Mouse (Mus musculus): ENCODE measurements around the gene Pde7b. TPM values are rescaled to one million over a fixed set of nuclear protein-coding genes. Genes with fewer than 3 reads are reported as not detected.

Gene Pde7b
- polyA plus RNA-seq, 1 experiment from 2014 or later = 4.5 TPM

GRCm38 (mm10) chr10:20479481-20479880 is 245.4 kb downstream of the Pde7b start:
- Histone ChIP-seq H3K27ac (ENCODE audit: low read length) (no peak overlapping the region), H3K4me2 (ENCODE audit: low read length) (no peak overlapping the region), H3K4me3 (replicated peaks; ENCODE audit: low read length) (no peak overlapping the region), H3K4me1 (replicated peaks; ENCODE audit: control insufficient read depth, insufficient read depth, low read length) (no peaks in the 10 kb centered on the region), H3K9ac (replicated peaks; ENCODE audit: low read depth, low read length) (no peak overlapping the region), H3K36me3 (ENCODE audit: control insufficient read depth, insufficient read depth) (no peaks in the 10 kb centered on the region), H3K27me3 (replicated peaks; ENCODE audit: control insufficient read depth, insufficient read depth, low read length) (no peaks in the 10 kb centered on the region), H3K9me3 (ENCODE audit: control insufficient read depth, low read length) (no peaks in the 10 kb centered on the region)
- ATAC-seq = no peak
- 82% methylated on average over 8 of the region's 8 CpGs for WGBS

DNA sequence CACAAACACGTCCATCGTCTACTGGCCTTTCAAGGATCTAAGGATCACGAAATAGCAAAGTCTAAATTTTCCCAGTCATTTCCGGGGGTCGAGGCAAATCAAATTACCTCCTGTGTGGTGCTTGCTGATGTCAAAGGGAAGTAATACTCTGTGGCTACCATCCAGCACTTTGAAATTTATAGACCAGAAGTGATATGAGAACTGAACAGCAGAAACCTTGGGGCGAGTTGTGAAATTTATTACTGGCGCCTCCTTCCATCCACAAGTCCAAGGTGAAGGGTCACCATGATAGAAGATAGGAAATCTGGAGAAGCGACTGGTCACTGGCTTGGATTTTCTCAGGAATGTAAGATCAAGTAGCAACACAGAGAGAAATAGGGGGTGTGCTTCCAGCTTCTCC is 246.4 kb downstream of the Pde7b start:
- no peaks in the 10 kb centered on the region for H3K9me3 ChIP-seq (ENCODE audit: control insufficient read depth, low read length)
- H3K27me3 ChIP-seq (replicated peaks; ENCODE audit: control insufficient read depth, insufficient read depth, low read length) = no peaks in the 10 kb centered on the region
- ATAC-seq = no peak
- H3K4me1 ChIP-seq (replicated peaks; ENCODE audit: control insufficient read depth, insufficient read depth, low read length) = no peaks in the 10 kb centered on the region; the same call in 1 of the 2 replicates
- no peaks in the 10 kb centered on the region for H3K36me3 ChIP-seq (ENCODE audit: control insufficient read depth, insufficient read depth)
- no peak overlapping the region for H3K9ac ChIP-seq (replicated peaks; ENCODE audit: low read depth, low read length)
- no peak overlapping the region for H3K27ac ChIP-seq (ENCODE audit: low read length)
- WGBS = 93% methylated on average over 8 of the region's 8 CpGs
- H3K4me3 ChIP-seq (replicated peaks; ENCODE audit: low read length) = no peak overlapping the region
- no peak overlapping the region for H3K4me2 ChIP-seq (ENCODE audit: low read length)

DNA sequence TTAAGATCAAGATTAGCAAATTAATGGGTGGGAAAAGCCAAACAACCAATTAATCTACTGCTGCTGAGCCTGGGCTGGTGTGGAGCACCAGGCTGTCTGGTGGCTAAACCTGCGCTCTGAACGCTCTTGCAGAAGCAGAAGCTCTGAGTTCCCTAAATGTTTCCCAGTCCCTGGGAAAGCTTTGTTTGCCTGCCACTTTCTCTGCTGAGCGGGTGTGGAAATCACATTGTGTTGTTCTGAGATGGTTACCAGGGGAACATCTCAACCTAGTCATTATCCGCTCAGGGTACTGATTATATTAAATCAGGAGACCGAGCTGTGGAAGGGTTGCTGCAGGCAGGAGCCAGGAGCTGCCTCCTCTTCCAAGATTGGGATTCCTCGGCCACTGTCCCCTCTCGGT is 250.0 kb downstream of the Pde7b start:
- Histone ChIP-seq H3K4me3 (replicated peaks; ENCODE audit: low read length) (no peak overlapping the region), H3K9me3 (ENCODE audit: control insufficient read depth, low read length) (no peaks in the 10 kb centered on the region), H3K4me1 (replicated peaks; ENCODE audit: control insufficient read depth, insufficient read depth, low read length) (no peaks in the 10 kb centered on the region; the same call in 1 of the 2 replicates), H3K36me3 (ENCODE audit: control insufficient read depth, insufficient read depth) (no peaks in the 10 kb centered on the region), H3K9ac (replicated peaks; ENCODE audit: low read depth, low read length) (no peak overlapping the region), H3K27me3 (replicated peaks; ENCODE audit: control insufficient read depth, insufficient read depth, low read length) (no peaks in the 10 kb centered on the region), H3K4me2 (ENCODE audit: low read length) (0 out of 2 replicates have a peak overlapping the region, but pooled peaks have one; percentile 1), H3K27ac (ENCODE audit: low read length) (peak overlapping the region; percentile 77)
- ATAC-seq = peak; percentile 98
- 26% methylated on average over 7 of the region's 7 CpGs for WGBS

- no peak for ATAC-seq
- Histone ChIP-seq H3K4me3 (replicated peaks; ENCODE audit: low read length) (no peak overlapping the region), H3K36me3 (ENCODE audit: control insufficient read depth, insufficient read depth) (no peaks in the 10 kb centered on the region), H3K27me3 (replicated peaks; ENCODE audit: control insufficient read depth, insufficient read depth, low read length) (no peaks in the 10 kb centered on the region), H3K9ac (replicated peaks; ENCODE audit: low read depth, low read length) (no peak overlapping the region), H3K9me3 (ENCODE audit: control insufficient read depth, low read length) (no peaks in the 10 kb centered on the region), H3K27ac (ENCODE audit: low read length) (peak overlapping the region; percentile 78), H3K4me1 (replicated peaks; ENCODE audit: control insufficient read depth, insufficient read depth, low read length) (no peaks in the 10 kb centered on the region; the same call in 1 of the 2 replicates), H3K4me2 (ENCODE audit: low read length) (no peak overlapping the region)
- WGBS = 84% methylated on average over 9 of the region's 9 CpGs
Measured at GRCm38 (mm10) chr10:20474036-20474435, 250.8 kb downstream of the Pde7b start.

DNA sequence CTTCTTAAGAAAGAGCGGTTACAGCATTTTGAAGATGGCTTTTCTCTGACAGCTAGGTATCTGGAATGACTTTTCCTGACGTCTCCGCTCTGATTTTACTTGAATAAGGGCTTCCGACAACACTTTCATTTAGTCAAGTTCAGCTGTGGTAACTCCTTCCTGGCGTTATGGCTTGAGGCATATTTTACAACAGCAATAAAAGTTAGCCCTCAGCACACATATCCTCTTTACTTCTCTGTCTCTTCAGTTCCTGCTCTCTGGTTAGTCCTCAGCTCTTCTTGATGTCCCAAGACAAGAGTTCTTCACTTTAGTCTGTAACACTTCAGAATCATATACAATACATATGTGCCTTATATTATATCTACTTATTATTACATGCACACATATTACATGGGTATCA is 251.4 kb downstream of the Pde7b start:
- H3K4me3 ChIP-seq (replicated peaks; ENCODE audit: low read length) = no peak overlapping the region
- H3K27ac ChIP-seq (ENCODE audit: low read length) = peak overlapping the region; percentile 78; the same call in 1 of the 2 replicates
- H3K4me1 ChIP-seq (replicated peaks; ENCODE audit: control insufficient read depth, insufficient read depth, low read length) = no peaks in the 10 kb centered on the region; the same call in 1 of the 2 replicates
- H3K9ac ChIP-seq (replicated peaks; ENCODE audit: low read depth, low read length) = no peak overlapping the region
- ATAC-seq = no peak
- WGBS = 94% methylated on average over 5 of the region's 5 CpGs
- no peaks in the 10 kb centered on the region for H3K27me3 ChIP-seq (replicated peaks; ENCODE audit: control insufficient read depth, insufficient read depth, low read length)
- H3K4me2 ChIP-seq (ENCODE audit: low read length) = no peak overlapping the region
- H3K36me3 ChIP-seq (ENCODE audit: control insufficient read depth, insufficient read depth) = no peaks in the 10 kb centered on the region
- H3K9me3 ChIP-seq (ENCODE audit: control insufficient read depth, low read length) = no peaks in the 10 kb centered on the region

DNA sequence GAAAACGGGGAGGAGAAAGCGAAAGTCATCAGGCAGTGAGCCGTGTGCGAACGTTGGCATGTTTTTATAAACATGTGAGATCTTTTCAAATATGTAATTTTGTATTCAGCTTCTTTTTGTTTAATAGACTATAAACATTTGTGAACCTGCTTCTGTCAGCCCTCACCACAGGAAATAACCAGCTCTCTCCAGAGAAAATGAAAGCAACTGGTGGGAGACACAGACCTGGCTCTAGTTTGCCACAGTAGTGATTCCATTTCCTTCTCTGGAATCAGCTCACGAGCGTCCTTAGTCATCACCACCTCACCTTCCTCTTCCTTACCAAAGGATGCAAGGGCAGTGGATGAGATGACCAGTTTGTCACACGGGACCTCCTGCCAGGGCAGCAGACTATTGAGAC is 252.9 kb downstream of the Pde7b start:
- H3K9me3 ChIP-seq (ENCODE audit: control insufficient read depth, low read length) = no peaks in the 10 kb centered on the region
- no peak overlapping the region for H3K9ac ChIP-seq (replicated peaks; ENCODE audit: low read depth, low read length)
- no peaks in the 10 kb centered on the region; the same call in 1 of the 2 replicates for H3K4me1 ChIP-seq (replicated peaks; ENCODE audit: control insufficient read depth, insufficient read depth, low read length)
- WGBS = 87% methylated on average over 8 of the region's 8 CpGs
- H3K27ac ChIP-seq (ENCODE audit: low read length) = no peak overlapping the region
- no peak overlapping the region for H3K4me3 ChIP-seq (replicated peaks; ENCODE audit: low read length)
- no peaks in the 10 kb centered on the region for H3K36me3 ChIP-seq (ENCODE audit: control insufficient read depth, insufficient read depth)
- H3K27me3 ChIP-seq (replicated peaks; ENCODE audit: control insufficient read depth, insufficient read depth, low read length) = no peaks in the 10 kb centered on the region
- no peak for ATAC-seq
- H3K4me2 ChIP-seq (ENCODE audit: low read length) = no peak overlapping the region

DNA sequence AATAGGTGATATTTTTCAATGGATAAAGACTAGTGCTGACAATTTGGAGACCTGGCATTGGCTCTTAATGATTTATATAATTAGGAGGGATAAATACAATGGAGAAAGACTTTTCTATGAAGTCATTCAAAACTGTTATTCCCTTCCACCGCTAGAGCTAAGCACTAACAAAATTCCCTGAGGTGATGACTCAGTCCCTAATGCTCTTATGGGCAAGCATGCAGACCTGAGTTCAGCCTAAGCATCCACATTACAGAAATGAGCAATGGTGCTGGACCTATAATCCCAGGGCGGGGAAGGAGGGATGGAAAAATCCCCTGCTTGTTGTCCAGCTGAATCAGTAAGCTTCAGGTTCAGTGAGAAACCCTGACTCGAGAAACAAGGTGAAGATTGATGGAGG is 260.2 kb downstream of the Pde7b start:
- 71% methylated on average over 3 of the region's 3 CpGs for WGBS
- no peaks in the 10 kb centered on the region for H3K27me3 ChIP-seq (replicated peaks; ENCODE audit: control insufficient read depth, insufficient read depth, low read length)
- ATAC-seq = no peak

DNA sequence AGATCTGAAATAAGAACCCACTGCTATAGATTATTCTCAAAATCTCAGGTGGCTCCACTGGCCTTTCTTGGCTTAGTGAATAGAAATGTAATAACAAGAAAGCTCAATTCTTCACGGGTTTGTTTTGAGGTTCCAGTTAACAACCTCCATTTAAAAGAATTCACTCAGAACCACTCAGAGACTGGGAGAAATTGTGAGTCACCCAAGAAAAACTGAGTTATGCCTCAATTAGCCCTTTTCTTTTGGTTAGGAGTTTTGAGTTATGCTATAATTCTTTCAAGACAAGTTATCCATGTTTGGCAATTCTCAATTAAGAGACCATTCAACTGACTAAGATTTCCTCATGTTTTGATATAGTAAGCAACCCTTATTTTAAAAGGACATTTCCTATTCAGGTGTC is 260.9 kb downstream of the Pde7b start:
- Histone ChIP-seq H3K4me2 (ENCODE audit: low read length) (no peak overlapping the region), H3K4me3 (replicated peaks; ENCODE audit: low read length) (no peak overlapping the region), H3K27ac (ENCODE audit: low read length) (no peak overlapping the region), H3K9ac (replicated peaks; ENCODE audit: low read depth, low read length) (no peak overlapping the region), H3K36me3 (ENCODE audit: control insufficient read depth, insufficient read depth) (no peaks in the 10 kb centered on the region), H3K27me3 (replicated peaks; ENCODE audit: control insufficient read depth, insufficient read depth, low read length) (no peaks in the 10 kb centered on the region), H3K9me3 (ENCODE audit: control insufficient read depth, low read length) (no peaks in the 10 kb centered on the region), H3K4me1 (replicated peaks; ENCODE audit: control insufficient read depth, insufficient read depth, low read length) (no peaks in the 10 kb centered on the region)
- 73% methylated on average over 1 of the region's 1 CpGs for WGBS
- no peak for ATAC-seq

More for the DNA sequence above, 260.2 kb downstream of the Pde7b start:
- Histone ChIP-seq H3K4me3 (replicated peaks; ENCODE audit: low read length) (no peak overlapping the region), H3K4me1 (replicated peaks; ENCODE audit: control insufficient read depth, insufficient read depth, low read length) (no peaks in the 10 kb centered on the region), H3K36me3 (ENCODE audit: control insufficient read depth, insufficient read depth) (no peaks in the 10 kb centered on the region), H3K27ac (ENCODE audit: low read length) (no peak overlapping the region), H3K9ac (replicated peaks; ENCODE audit: low read depth, low read length) (no peak overlapping the region), H3K9me3 (ENCODE audit: control insufficient read depth, low read length) (no peaks in the 10 kb centered on the region), H3K4me2 (ENCODE audit: low read length) (no peak overlapping the region)

GRCm38 (mm10) chr10:20462596-20462995 is 262.3 kb downstream of the Pde7b start:
- H3K27me3 ChIP-seq (replicated peaks; ENCODE audit: control insufficient read depth, insufficient read depth, low read length) = no peaks in the 10 kb centered on the region
- H3K4me3 ChIP-seq (replicated peaks; ENCODE audit: low read length) = no peak overlapping the region
- H3K27ac ChIP-seq (ENCODE audit: low read length) = no peak overlapping the region
- WGBS = 81% methylated on average over 4 of the region's 4 CpGs
- no peaks in the 10 kb centered on the region for H3K9me3 ChIP-seq (ENCODE audit: control insufficient read depth, low read length)
- no peaks in the 10 kb centered on the region for H3K4me1 ChIP-seq (replicated peaks; ENCODE audit: control insufficient read depth, insufficient read depth, low read length)
- H3K4me2 ChIP-seq (ENCODE audit: low read length) = no peak overlapping the region
- no peak overlapping the region for H3K9ac ChIP-seq (replicated peaks; ENCODE audit: low read depth, low read length)
- no peaks in the 10 kb centered on the region for H3K36me3 ChIP-seq (ENCODE audit: control insufficient read depth, insufficient read depth)
- ATAC-seq = no peak

All from forebrain, embryonic 16.5 days (tissue).